Mouse (Mus musculus) spleen, adult 2 months (tissue): ENCODE data around the gene Sepsecs.

Experiments used
- CTCF ChIP-seq: fragments of 200-500 bp; IDR thresholded peaks from 2 replicates; pipeline ENCODE4 v1.5.1; 2011; ENCODE audit warnings: mild to moderate bottlenecking, inconsistent platforms; ENCODE audit not compliant: insufficient read depth, insufficient read length, insufficient replicate concordance; ENCODE audit errors: extremely low read depth
- POLR2A ChIP-seq: fragments of 200-500 bp; IDR thresholded peaks from 2 replicates; pipeline ENCODE4 v1.6.1; 2011; ENCODE audit warnings: low read depth, low read length, inconsistent platforms

DNA sequence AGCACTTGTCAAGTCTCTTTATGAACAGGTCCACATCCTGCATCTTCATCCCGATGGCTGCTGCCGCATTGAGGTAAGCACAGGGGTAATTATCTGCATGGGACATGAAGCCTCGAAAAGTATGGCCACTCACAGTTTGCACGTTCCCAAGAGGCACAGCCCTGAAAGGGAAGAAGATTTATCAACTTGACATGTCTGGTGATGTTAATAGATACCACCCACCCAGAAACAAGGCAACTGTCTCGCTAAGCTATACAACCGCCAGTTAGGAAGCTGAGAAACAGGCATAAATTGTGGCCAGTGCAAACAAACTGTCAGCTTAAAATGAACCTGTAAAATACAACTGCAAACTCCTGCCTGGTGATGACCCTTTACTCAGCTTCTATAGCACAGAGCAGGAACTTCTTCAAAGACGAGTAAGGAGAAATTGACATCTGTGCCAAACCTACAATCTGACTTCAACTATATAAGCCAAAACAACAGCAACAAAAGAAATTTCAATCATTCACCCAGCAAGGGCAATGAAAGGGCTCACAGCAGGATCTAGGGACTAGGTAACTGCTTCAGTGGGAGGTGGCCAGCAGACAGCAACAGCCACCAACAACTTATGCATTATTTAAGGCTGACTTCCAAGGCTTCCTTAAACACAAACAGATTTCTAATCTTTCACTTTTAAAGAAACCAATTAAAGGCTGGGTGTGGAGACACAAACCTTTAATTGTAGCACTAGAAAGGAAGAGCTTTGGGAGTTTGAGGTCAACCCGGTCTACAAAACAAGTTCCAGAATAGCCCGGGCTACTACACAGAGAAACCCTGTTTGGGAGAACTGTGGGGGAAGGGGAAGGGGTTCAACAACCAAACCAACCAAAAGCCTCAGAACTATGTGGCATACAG is 25.3 kb downstream of the Sepsecs start:
- TF ChIP-seq CTCF: no peak
- TF ChIP-seq POLR2A: no peak
